Mouse (Mus musculus): ENCODE data around the gene Mrap2.

- TF ChIP-seq GATA1 (IDR thresholded peaks at IDR 0.05; ENCODE audit: low read length) (no peak), TAL1 (IDR thresholded peaks at IDR 0.05; ENCODE audit: low read length) (no peak)
Observed at GRCm38 (mm10) chr9:87118996-87119395, 25.1 kb upstream of the Mrap2 start.
